ENCODE assay signal across 8 mouse cellular contexts in genomic region chr4:32530421-32530920, GRCm38 (mm10).
A peak's percentile ranks its signal among the peaks of the same experiment; 100 is the strongest.
DNase-seq lines count a peak whose midpoint lies in the region; ATAC-seq lines count a peak whose summit lies in the region.

No protein-coding gene starts in this region.

- H3K27ac ChIP-seq in neural tube, embryonic 11.5 days (ENCODE audit: low read depth, low read length), result peak overlapping the region; percentile 79
- H3K27ac ChIP-seq in limb, embryonic 15.5 days, result no peak overlapping the region

- H3K4me1 ChIP-seq in neural tube, embryonic 11.5 days (ENCODE audit: control insufficient read depth, insufficient read depth, low read length), result peaks cover 50% of the 10 kb centered on the region
- H3K4me1 ChIP-seq in limb, embryonic 15.5 days, result peaks cover 25% of the 10 kb centered on the region

- no peak for ATAC-seq in neural tube, embryonic 11.5 days (ENCODE audit: insufficient read depth, low FRiP score, low TSS enrichment)
- ATAC-seq in limb, embryonic 15.5 days (ENCODE audit: insufficient number of reproducible peaks, low FRiP score, low TSS enrichment, low read depth), result no peak
- ATAC-seq in activated CD4-positive, CD25-positive, alpha-beta regulatory T cell, adult 4 months, result no peak

- peak overlapping the region; percentile 44 for H3K9ac ChIP-seq in neural tube, embryonic 11.5 days (ENCODE audit: low read length)
- H3K9ac ChIP-seq in limb, embryonic 15.5 days, result no peak overlapping the region

- H3K4me3 ChIP-seq in neural tube, embryonic 11.5 days (ENCODE audit: low read depth, low read length), result no peak overlapping the region
- no peak overlapping the region for H3K4me3 ChIP-seq in limb, embryonic 15.5 days

- H3K27me3 ChIP-seq in neural tube, embryonic 11.5 days (ENCODE audit: control insufficient read depth, insufficient read depth, low read length), result no peaks in the 10 kb centered on the region
- H3K27me3 ChIP-seq in limb, embryonic 15.5 days, result no peaks in the 10 kb centered on the region

- 34% methylated on average over 9 of the region's 9 CpGs for WGBS in neural tube, embryonic 11.5 days
- WGBS in limb, embryonic 15.5 days, result 52% methylated on average over 9 of the region's 9 CpGs

- no peaks in the 10 kb centered on the region for H3K36me3 ChIP-seq in neural tube, embryonic 11.5 days (ENCODE audit: control insufficient read depth, insufficient read depth, low read length)
- no peaks in the 10 kb centered on the region for H3K36me3 ChIP-seq in limb, embryonic 15.5 days

- H3K4me2 ChIP-seq in neural tube, embryonic 11.5 days (ENCODE audit: low read depth), result peak overlapping the region; percentile 39
- H3K4me2 ChIP-seq in limb, embryonic 15.5 days, result peak overlapping the region; percentile 53

- no peaks in the 10 kb centered on the region for H3K9me3 ChIP-seq in neural tube, embryonic 11.5 days (ENCODE audit: control insufficient read depth, low read length)
- no peaks in the 10 kb centered on the region for H3K9me3 ChIP-seq in limb, embryonic 15.5 days

- DNase-seq in heart, adult 11 months, result peak; percentile 42
- no peak for DNase-seq in heart, postnatal 10 days
- peak; percentile 63 for DNase-seq in neural tube, embryonic 11.5 days (ENCODE audit: low spot score)
- DNase-seq in neural tube, embryonic 10.5 days (ENCODE audit: extremely low spot score, low spot score), result no peak
- no peak for DNase-seq in spleen, adult 12 weeks (ENCODE audit: low spot score)
- no peak for DNase-seq in natural killer cell, adult 2 months (ENCODE audit: low spot score in 2 of 2)

- intact Hi-C loops in heart, postnatal 10 days (cut with DNase I), result no loop called here

Comparison
In these comparisons a context has a peak if more than half of its experiments do, and no peak if none do; other contexts are left out.
1. DNase-seq: peak in heart, adult 11 months (single experiment) and neural tube, embryonic 11.5 days (single experiment); none in heart, postnatal 10 days (0 of 2), neural tube, embryonic 10.5 days (single experiment), spleen, adult 12 weeks (single experiment) and natural killer cell, adult 2 months (0 of 2).